Mouse (Mus musculus): ENCODE results near the gene Fezf2. TPM values are rescaled to one million over a fixed set of nuclear protein-coding genes. Genes with fewer than 3 reads are reported as not detected.

Fezf2 gene
- polyA plus RNA-seq, 1 experiment from 2014 or later, result 0.11 TPM

GRCm38 (mm10) chr14:12377883-12378282 lies 29.9 kb upstream of the Fezf2 start:
- DNase-seq (ENCODE audit: low spot score) (no peak), ATAC-seq (replicated peaks; ENCODE audit: low FRiP score) (no peak)
- Histone ChIP-seq H3K4me2 (no peak overlapping the region), H3K9ac (ENCODE audit: low read depth, low read length) (no peak overlapping the region), H3K27ac (ENCODE audit: low read depth, low read length) (no peak overlapping the region), H3K4me1 (replicated peaks; ENCODE audit: control insufficient read depth, insufficient read depth, low read length) (no peaks in the 10 kb centered on the region), H3K36me3 (ENCODE audit: control insufficient read depth, insufficient read depth, low read length) (no peaks in the 10 kb centered on the region), H3K27me3 (replicated peaks; ENCODE audit: control insufficient read depth, insufficient read depth, low read length) (no peaks in the 10 kb centered on the region), H3K4me3 (ENCODE audit: low read depth, low read length) (no peak overlapping the region), H3K9me3 (ENCODE audit: control insufficient read depth, low read length) (no peaks in the 10 kb centered on the region)
- WGBS, result 20% methylated on average over 9 of the region's 9 CpGs

DNA sequence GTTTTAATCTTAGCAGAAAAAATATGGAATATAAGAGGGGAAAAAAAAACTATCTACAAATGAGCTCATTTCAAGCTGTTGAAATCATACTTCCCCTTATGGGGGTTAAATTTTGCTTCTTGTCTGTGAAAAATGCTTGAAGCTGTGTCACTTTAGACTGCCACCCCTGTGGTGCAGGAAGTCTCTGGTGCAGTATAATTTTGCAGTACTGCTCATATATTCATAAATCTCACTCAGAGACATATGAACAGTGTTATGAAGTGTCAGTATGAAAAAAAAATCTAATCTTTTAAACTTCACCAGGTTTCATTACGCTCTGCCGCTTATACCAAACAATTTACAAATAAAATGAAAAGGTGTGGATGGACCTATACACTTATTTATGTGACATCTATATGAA lies 29.3 kb upstream of the Fezf2 start:
- 90% methylated on average over 2 of the region's 2 CpGs for WGBS
- H3K27ac ChIP-seq (ENCODE audit: low read depth, low read length), result no peak overlapping the region
- no peak for ATAC-seq (replicated peaks; ENCODE audit: low FRiP score)
- no peaks in the 10 kb centered on the region for H3K9me3 ChIP-seq (ENCODE audit: control insufficient read depth, low read length)
- no peak overlapping the region for H3K4me2 ChIP-seq
- no peak overlapping the region for H3K4me3 ChIP-seq (ENCODE audit: low read depth, low read length)
- no peaks in the 10 kb centered on the region for H3K36me3 ChIP-seq (ENCODE audit: control insufficient read depth, insufficient read depth, low read length)
- no peak for DNase-seq (ENCODE audit: low spot score)
- H3K4me1 ChIP-seq (replicated peaks; ENCODE audit: control insufficient read depth, insufficient read depth, low read length), result no peaks in the 10 kb centered on the region
- no peak overlapping the region for H3K9ac ChIP-seq (ENCODE audit: low read depth, low read length)
- no peaks in the 10 kb centered on the region for H3K27me3 ChIP-seq (replicated peaks; ENCODE audit: control insufficient read depth, insufficient read depth, low read length)

DNA sequence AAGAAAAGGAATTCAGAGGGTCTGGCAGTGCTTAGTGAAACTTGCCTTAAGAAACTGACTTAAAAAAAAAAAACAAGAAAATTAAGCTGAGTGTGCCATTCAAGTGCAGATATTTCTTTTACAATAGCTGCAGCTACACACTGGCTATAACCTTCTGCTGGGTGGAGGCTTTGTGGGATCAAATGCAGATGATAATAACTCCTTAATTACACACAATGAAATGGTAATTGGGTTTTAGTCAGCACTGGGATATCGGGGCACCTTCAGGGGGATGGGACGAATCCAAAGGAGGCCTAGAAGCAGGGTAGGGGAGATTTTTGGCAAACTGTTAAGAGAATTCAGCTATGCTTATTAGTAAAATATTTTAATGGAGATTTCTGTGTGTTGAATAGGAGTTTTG lies 27.5 kb upstream of the Fezf2 start:
- DNase-seq (ENCODE audit: low spot score), result no peak
- Histone ChIP-seq H3K4me2 (no peak overlapping the region), H3K9ac (ENCODE audit: low read depth, low read length) (no peak overlapping the region), H3K4me1 (replicated peaks; ENCODE audit: control insufficient read depth, insufficient read depth, low read length) (no peaks in the 10 kb centered on the region), H3K9me3 (ENCODE audit: control insufficient read depth, low read length) (no peaks in the 10 kb centered on the region), H3K36me3 (ENCODE audit: control insufficient read depth, insufficient read depth, low read length) (no peaks in the 10 kb centered on the region), H3K4me3 (ENCODE audit: low read depth, low read length) (no peak overlapping the region), H3K27ac (ENCODE audit: low read depth, low read length) (no peak overlapping the region), H3K27me3 (replicated peaks; ENCODE audit: control insufficient read depth, insufficient read depth, low read length) (no peaks in the 10 kb centered on the region)
- WGBS, result 72% methylated on average over 2 of the region's 2 CpGs
- no peak for ATAC-seq (replicated peaks; ENCODE audit: low FRiP score)

DNA sequence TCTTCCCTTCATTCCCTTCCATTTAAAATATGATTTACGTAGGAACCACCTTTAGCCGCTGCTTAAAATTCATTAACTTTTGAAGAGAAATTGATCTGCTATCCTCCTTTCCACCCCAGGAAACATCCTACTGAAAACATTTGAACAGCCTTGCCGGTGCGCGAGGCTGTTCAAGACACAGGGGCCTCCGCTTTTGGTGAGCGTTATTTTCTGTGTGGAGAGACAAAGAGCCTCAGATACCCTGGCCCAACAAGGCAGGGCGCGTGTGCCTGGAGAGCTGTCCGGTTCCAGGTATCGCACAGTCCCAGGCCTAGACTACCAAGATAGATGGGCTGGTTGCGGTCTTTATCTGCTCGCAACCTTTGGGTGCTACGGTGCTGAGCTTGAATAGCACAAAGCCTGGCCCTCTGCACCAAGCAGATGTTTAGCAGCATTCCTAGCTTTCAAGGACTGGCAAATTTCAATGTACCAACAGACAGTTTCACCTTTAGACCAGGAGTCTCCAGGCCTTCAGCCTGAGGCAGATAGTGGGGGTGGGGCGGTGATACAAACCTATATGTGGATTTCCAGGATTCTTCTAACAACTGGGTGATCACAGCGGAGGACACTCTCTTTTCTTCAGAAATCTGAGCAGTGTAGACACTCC lies 2.4 kb upstream of the Fezf2 start:
- Histone ChIP-seq H3K9ac (ENCODE audit: low read depth, low read length) (no peak overlapping the region), H3K27me3 (replicated peaks; ENCODE audit: control insufficient read depth, insufficient read depth, low read length) (peaks cover 69% of the 10 kb centered on the region), H3K36me3 (ENCODE audit: control insufficient read depth, insufficient read depth, low read length) (no peaks in the 10 kb centered on the region), H3K4me2 (no peak overlapping the region), H3K4me1 (replicated peaks; ENCODE audit: control insufficient read depth, insufficient read depth, low read length) (no peaks in the 10 kb centered on the region), H3K4me3 (ENCODE audit: low read depth, low read length) (no peak overlapping the region), H3K9me3 (ENCODE audit: control insufficient read depth, low read length) (no peaks in the 10 kb centered on the region), H3K27ac (ENCODE audit: low read depth, low read length) (no peak overlapping the region)
- ATAC-seq (replicated peaks; ENCODE audit: low FRiP score), result no peak
- 14% methylated on average over 16 of the region's 16 CpGs for WGBS
- no peak for DNase-seq (ENCODE audit: low spot score)

DNA sequence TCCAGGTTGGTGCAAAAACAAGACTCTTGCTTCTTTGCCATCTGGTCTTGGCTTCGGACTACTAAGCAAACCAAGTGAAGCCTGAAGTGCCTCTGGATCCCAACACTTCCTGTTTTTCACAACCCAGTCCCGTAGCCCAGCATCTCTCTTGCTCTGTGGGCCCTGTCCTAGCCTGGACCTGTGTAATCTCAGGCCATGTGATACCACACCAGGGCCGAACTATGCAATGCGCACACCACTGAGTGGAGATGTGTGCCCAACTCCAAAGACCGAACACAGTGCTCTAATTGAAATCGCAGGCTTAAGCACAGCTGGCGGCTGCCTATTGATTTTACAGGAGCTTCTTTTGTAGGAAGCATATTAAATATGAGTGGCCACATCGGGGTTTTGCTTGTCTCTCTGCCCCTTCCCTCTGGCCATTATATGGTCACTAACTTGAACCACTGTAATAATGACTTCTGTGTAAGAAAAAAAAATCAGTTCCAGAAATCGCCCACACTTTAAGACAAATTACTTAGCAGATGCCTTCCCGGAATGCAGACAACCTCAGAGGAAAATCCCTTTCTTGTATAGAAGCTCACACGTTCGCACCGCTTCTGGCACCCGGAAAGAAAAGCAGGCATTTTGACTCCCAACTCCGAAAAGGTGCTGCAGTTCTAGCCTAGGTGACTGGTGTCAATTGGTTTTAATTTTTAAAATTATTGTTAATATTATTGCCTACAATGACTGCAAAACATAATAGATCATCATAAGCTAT lies 1.5 kb upstream of the Fezf2 start:
- Histone ChIP-seq H3K4me2 (no peak overlapping the region), H3K9ac (ENCODE audit: low read depth, low read length) (no peak overlapping the region), H3K9me3 (ENCODE audit: control insufficient read depth, low read length) (no peaks in the 10 kb centered on the region), H3K27me3 (replicated peaks; ENCODE audit: control insufficient read depth, insufficient read depth, low read length) (peaks cover 78% of the 10 kb centered on the region), H3K4me3 (ENCODE audit: low read depth, low read length) (no peak overlapping the region), H3K36me3 (ENCODE audit: control insufficient read depth, insufficient read depth, low read length) (no peaks in the 10 kb centered on the region), H3K4me1 (replicated peaks; ENCODE audit: control insufficient read depth, insufficient read depth, low read length) (no peaks in the 10 kb centered on the region), H3K27ac (ENCODE audit: low read depth, low read length) (no peak overlapping the region)
- WGBS, result 10% methylated on average over 15 of the region's 15 CpGs
- ATAC-seq (replicated peaks; ENCODE audit: low FRiP score), result no peak
- DNase-seq (ENCODE audit: low spot score), result no peak

DNA sequence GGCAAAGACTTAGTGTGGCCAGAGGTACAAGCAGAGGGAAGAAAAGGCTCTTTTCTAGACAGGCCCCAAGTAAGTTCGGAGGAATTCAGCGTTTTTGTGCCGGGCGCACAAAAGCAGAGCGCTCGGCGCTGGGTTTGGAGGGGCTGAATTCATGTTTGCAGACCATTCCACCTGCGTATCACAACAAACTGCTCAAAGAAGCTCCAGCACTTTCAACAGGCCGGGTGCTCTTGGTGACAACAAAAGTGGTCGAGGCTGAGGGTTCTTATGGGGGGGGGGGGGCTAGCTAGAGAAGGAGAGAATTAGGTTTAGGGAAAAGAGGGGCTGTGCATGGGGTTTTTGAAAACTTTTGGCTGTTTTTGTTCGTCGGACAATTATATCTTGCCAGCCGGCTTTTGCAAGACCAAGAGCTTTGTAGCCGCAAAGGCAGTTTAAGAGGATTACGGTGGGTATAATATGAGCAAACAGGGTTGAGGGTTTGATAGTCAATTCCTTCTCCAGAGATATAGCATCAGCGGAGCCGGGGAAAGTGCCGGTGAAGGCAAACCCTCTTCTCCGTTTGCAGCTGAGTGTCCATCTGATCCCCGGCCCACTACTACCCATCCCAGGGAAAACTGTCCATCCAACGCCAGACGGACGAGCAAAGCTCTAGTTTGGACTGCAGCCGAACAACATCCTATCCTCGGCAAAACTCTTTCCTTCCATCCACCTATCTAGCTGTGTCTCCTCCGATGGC lies 956 bp downstream of the Fezf2 start:
- peak overlapping the region; percentile 12; the same call in 1 of the 2 replicates for H3K4me3 ChIP-seq (ENCODE audit: low read depth, low read length)
- H3K4me1 ChIP-seq (replicated peaks; ENCODE audit: control insufficient read depth, insufficient read depth, low read length), result no peaks in the 10 kb centered on the region
- DNase-seq (ENCODE audit: low spot score) (no peak), ATAC-seq (replicated peaks; ENCODE audit: low FRiP score) (no peak)
- H3K27ac ChIP-seq (ENCODE audit: low read depth, low read length), result no peak overlapping the region
- no peaks in the 10 kb centered on the region for H3K36me3 ChIP-seq (ENCODE audit: control insufficient read depth, insufficient read depth, low read length)
- H3K9ac ChIP-seq (ENCODE audit: low read depth, low read length), result no peak overlapping the region
- H3K9me3 ChIP-seq (ENCODE audit: control insufficient read depth, low read length), result no peaks in the 10 kb centered on the region
- no peak overlapping the region for H3K4me2 ChIP-seq
- WGBS, result 4% methylated on average over 26 of the region's 26 CpGs
- peaks cover 98% of the 10 kb centered on the region for H3K27me3 ChIP-seq (replicated peaks; ENCODE audit: control insufficient read depth, insufficient read depth, low read length)

- Histone ChIP-seq H3K4me2 (peak overlapping the region; percentile 26; the same call in 1 of the 2 replicates), H3K36me3 (ENCODE audit: control insufficient read depth, insufficient read depth, low read length) (no peaks in the 10 kb centered on the region), H3K4me3 (ENCODE audit: low read depth, low read length) (peak overlapping the region; percentile 12; the same call in 1 of the 2 replicates), H3K27me3 (replicated peaks; ENCODE audit: control insufficient read depth, insufficient read depth, low read length) (peaks cover 100% of the 10 kb centered on the region), H3K9ac (ENCODE audit: low read depth, low read length) (no peak overlapping the region), H3K27ac (ENCODE audit: low read depth, low read length) (no peak overlapping the region), H3K9me3 (ENCODE audit: control insufficient read depth, low read length) (no peaks in the 10 kb centered on the region), H3K4me1 (replicated peaks; ENCODE audit: control insufficient read depth, insufficient read depth, low read length) (no peaks in the 10 kb centered on the region)
- 1% methylated on average over 49 of the region's 50 CpGs for WGBS
- peak; percentile 39 for DNase-seq (ENCODE audit: low spot score)
- no peak for ATAC-seq (replicated peaks; ENCODE audit: low FRiP score)
These were observed 1.8 kb downstream of the Fezf2 start for GRCm38 (mm10) chr14:12346011-12346864.

DNA sequence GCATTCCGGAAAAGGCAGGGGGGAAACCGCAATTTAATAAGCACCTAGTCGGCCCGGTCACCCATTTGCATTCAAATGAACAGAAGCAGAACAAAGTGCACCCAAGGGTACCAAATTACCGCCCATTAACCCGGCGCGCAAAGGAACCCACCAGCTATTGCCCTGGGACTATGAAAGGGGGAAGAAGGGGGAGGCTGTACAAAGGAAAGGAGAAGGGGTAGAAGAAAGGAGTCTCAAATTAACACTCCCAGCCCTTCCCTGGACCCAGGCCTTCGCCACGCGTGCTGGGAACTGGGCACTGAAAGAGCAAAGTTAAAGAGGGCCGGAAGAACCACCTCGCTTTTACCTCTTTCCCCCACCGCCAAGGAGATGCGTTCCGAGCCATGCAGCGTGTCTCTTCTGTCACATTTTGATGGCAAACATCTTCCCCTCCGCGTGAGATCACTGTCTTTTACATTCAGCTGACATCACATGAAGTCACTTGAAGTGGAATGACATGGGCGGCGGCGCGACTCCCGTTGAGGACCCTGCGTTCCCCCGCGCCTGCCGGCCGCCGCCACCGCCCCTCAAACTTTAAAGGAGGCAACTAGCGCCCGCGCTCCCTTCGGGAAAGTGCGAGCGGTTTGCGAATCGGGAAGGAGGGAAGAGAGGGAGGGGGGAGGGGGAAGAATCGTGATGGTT lies 2.6 kb downstream of the Fezf2 start:
- no peak overlapping the region for H3K4me2 ChIP-seq
- no peaks in the 10 kb centered on the region for H3K36me3 ChIP-seq (ENCODE audit: control insufficient read depth, insufficient read depth, low read length)
- H3K27ac ChIP-seq (ENCODE audit: low read depth, low read length), result no peak overlapping the region
- WGBS, result under 1% methylated on average over 40 of the region's 40 CpGs
- ATAC-seq (replicated peaks; ENCODE audit: low FRiP score) (no peak), DNase-seq (ENCODE audit: low spot score) (peak; percentile 34)
- H3K4me1 ChIP-seq (replicated peaks; ENCODE audit: control insufficient read depth, insufficient read depth, low read length), result no peaks in the 10 kb centered on the region
- no peak overlapping the region for H3K4me3 ChIP-seq (ENCODE audit: low read depth, low read length)
- peaks cover 100% of the 10 kb centered on the region for H3K27me3 ChIP-seq (replicated peaks; ENCODE audit: control insufficient read depth, insufficient read depth, low read length)
- H3K9me3 ChIP-seq (ENCODE audit: control insufficient read depth, low read length), result no peaks in the 10 kb centered on the region
- H3K9ac ChIP-seq (ENCODE audit: low read depth, low read length), result no peak overlapping the region
